Mouse (Mus musculus) gastrocnemius, postnatal 36 days (tissue): ENCODE data around the gene Lrmp. TPM values are rescaled to one million over a fixed set of nuclear protein-coding genes. Genes with fewer than 3 reads are reported as not detected.

Experiments
- DNase-seq, 2 experiments: peaks; one replicate each; pipeline ENCODE4 v3.0.0; 2022
- intact Hi-C: fragments of 180-260 bp; cut with DNase I; formaldehyde crosslinking; loops from one replicate; pipeline ENCODE4 v1.15.1; 2025
- total RNA-seq, 2 experiments: library from RNA; stranded (reverse); gene quantifications; 2 replicates each; pipeline ENCODE4 v1.2.3; 2021

Lrmp gene
- total RNA-seq, 2 experiments from 2014 or later, result 0.49 to 1.5 TPM

- intact Hi-C loops, result loop anchor here (10.0 kb wide), 1 partner anchor 240 kb away; no protein-coding TSS in a partner anchor
- no peak for DNase-seq
These were observed 21.0 kb upstream of the Lrmp start for GRCm38 (mm10) chr6:145094431-145094830.

GRCm38 (mm10) chr6:145100923-145101322, 14.5 kb upstream of the Lrmp start:
- intact Hi-C loops, result no loop called here
- DNase-seq, result no peak

- peak in 1 of 2 experiments; percentile 12 for DNase-seq
- intact Hi-C loops, result no loop called here
These were observed 11.1 kb upstream of the Lrmp start for GRCm38 (mm10) chr6:145104241-145104939.

- intact Hi-C loops, result no loop called here
These were observed 10.0 kb upstream of the Lrmp start for GRCm38 (mm10) chr6:145105439-145105838.

GRCm38 (mm10) chr6:145106163-145106842, 9.2 kb upstream of the Lrmp start:
- no peak for DNase-seq
- intact Hi-C loops, result no loop called here

More at GRCm38 (mm10) chr6:145105439-145105838, 10.0 kb upstream of the Lrmp start:
- no peak for DNase-seq

- DNase-seq, result no peak
- intact Hi-C loops, result no loop called here
These were observed 4.7 kb upstream of the Lrmp start for GRCm38 (mm10) chr6:145110786-145111185.

GRCm38 (mm10) chr6:145112865-145113264, 2.6 kb upstream of the Lrmp start:
- no peak for DNase-seq
- intact Hi-C loops, result no loop called here

- no peak for DNase-seq
- intact Hi-C loops, result no loop called here
These were observed 892 bp upstream of the Lrmp start for GRCm38 (mm10) chr6:145114561-145114960.

- intact Hi-C loops, result no loop called here
- no peak for DNase-seq
These were observed 732 bp downstream of the Lrmp start for GRCm38 (mm10) chr6:145116098-145116672.

- intact Hi-C loops, result no loop called here
These were observed 4.6 kb downstream of the Lrmp start for GRCm38 (mm10) chr6:145120086-145120485.

GRCm38 (mm10) chr6:145120787-145121589, 5.5 kb downstream of the Lrmp start:
- no peak for DNase-seq
- intact Hi-C loops, result no loop called here

More at GRCm38 (mm10) chr6:145120086-145120485, 4.6 kb downstream of the Lrmp start:
- DNase-seq, result no peak

- no peak for DNase-seq
- intact Hi-C loops, result no loop called here
These were observed 6.4 kb downstream of the Lrmp start for GRCm38 (mm10) chr6:145121590-145122420.

- intact Hi-C loops, result no loop called here
These were observed 7.1 kb downstream of the Lrmp start for GRCm38 (mm10) chr6:145122423-145123059.

GRCm38 (mm10) chr6:145123136-145124060, 7.9 kb downstream of the Lrmp start:
- no peak for DNase-seq
- intact Hi-C loops, result no loop called here

More at GRCm38 (mm10) chr6:145122423-145123059, 7.1 kb downstream of the Lrmp start:
- no peak for DNase-seq

- intact Hi-C loops, result loop anchor here (5.0 kb wide), 1 partner anchor 58 kb away; no protein-coding TSS in a partner anchor
- no peak for DNase-seq
These were observed 9.2 kb downstream of the Lrmp start for GRCm38 (mm10) chr6:145124621-145125020.

- DNase-seq, result peak; percentile 15 to 22
- intact Hi-C loops, result loop anchor here (5.0 kb wide), 1 partner anchor 57 kb away; no protein-coding TSS in a partner anchor
These were observed 10.2 kb downstream of the Lrmp start for GRCm38 (mm10) chr6:145125591-145126113.

- intact Hi-C loops, result loop anchor here (5.0 kb wide), 1 partner anchor 55 kb away; no protein-coding TSS in a partner anchor
These were observed 12.2 kb downstream of the Lrmp start for GRCm38 (mm10) chr6:145127652-145128051.

GRCm38 (mm10) chr6:145129563-145129962, 14.1 kb downstream of the Lrmp start:
- DNase-seq, result no peak
- intact Hi-C loops, result loop anchor here (5.0 kb wide), 1 partner anchor 53 kb away; no protein-coding TSS in a partner anchor

More at GRCm38 (mm10) chr6:145127652-145128051, 12.2 kb downstream of the Lrmp start:
- DNase-seq, result no peak
